Mouse (Mus musculus): ENCODE measurements around the gene Ralgds.

GRCm38 (mm10) chr2:28583651-28584050, 70.7 kb downstream of the Ralgds start, which contains the start of gene Gtf3c5:
- TF ChIP-seq POLR2A (IDR thresholded peaks at IDR 0.05; ENCODE audit: borderline replicate concordance, control insufficient read depth, low read depth, low read length), result no peak
- no peak for TF ChIP-seq CTCF (IDR thresholded peaks at IDR 0.05; ENCODE audit: control insufficient read depth, insufficient read depth, low read length)

All from bone marrow, adult 2 months (tissue).